Mouse (Mus musculus) left cerebral cortex, postnatal 10 days (tissue): ENCODE results near the gene Tlr8. TPM values are rescaled to one million over a fixed set of nuclear protein-coding genes. Genes with fewer than 3 reads are reported as not detected.
"Not testable (repeated sequence)": the region's sequence is repeated elsewhere in the genome, so short reads cannot be mapped to it uniquely, and the experiment has no call there.

ENCODE experiments used
- DNase-seq, 2 experiments: peaks; one replicate each; pipeline ENCODE4 v3.0.0; 2021 to 2022; ENCODE audit warnings: low spot score in 2 of 2, mixed read lengths in 1 of 2; ENCODE audit errors: extremely low spot score in 1 of 2
- intact Hi-C: fragments of 180-260 bp; cut with DNase I; formaldehyde crosslinking; loops from one replicate; pipeline ENCODE4 v1.15.1; 2025
- total RNA-seq, 2 experiments: library from RNA; stranded (reverse); gene quantifications; 2 replicates each; pipeline ENCODE4 v1.2.3; 2021

The Tlr8 gene
- total RNA-seq: under 1 TPM; 0.26 to 0.51 TPM

DNA sequence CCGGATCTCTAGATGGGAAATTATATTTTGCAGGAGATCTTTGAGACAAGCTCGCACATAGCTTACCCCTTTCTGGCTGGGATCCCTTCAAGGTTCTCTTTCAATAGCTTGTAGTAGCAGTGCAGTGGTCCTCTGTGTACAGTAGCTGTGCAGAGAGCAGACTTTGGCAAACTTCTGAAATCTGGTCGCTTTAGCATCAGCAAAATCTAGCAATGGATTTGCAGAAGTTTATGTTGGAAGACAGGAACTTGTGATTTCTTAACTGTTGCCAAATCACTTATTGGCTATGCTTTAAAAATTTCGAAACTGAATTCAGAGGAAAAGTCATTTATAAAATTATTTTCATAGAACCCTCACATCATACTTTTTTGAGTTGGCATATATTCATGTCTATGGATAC lies at the start of gene Tlr8:
Gene Tlr8, minus strand, starts transcription at position 244 of the 400 bp plus-strand sequence.
- DNase-seq: no peak
- intact Hi-C loops: no loop called here

DNA sequence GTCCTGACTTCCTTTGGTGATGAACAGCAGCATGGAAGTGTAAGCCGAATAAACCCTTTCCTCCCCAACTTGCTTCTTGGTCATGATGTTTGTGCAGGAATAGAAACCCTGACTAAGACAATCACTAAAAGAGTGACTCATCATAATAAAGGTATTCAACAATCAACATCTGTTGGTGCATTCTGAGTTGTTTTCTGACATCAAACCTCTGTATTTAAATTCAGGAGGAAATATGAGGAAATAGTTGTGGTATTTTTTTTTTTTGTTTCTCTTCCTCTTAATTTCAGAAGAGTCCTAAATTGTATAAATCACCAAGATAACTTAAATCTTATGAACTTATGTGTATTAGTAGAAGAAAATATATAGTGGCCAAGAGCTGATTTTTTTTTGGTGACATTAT lies 37.9 kb upstream of the Tlr8 start:
- intact Hi-C loops, DNase-seq: not testable (repeated sequence)

- DNase-seq: peak; percentile 50 to 56
- intact Hi-C loops: loop anchor here (10.0 kb wide), 1 partner anchor 1658 kb away; no protein-coding TSS in a partner anchor
Observed at GRCm38 (mm10) chrX:167276953-167277352, 12.8 kb upstream of the Tlr8 start.

GRCm38 (mm10) chrX:167276551-167276950 lies 12.4 kb upstream of the Tlr8 start:
- no peak for DNase-seq
- intact Hi-C loops: loop anchor here (10.0 kb wide), 1 partner anchor 1658 kb away; no protein-coding TSS in a partner anchor

- DNase-seq: no peak
- intact Hi-C loops: no loop called here
Observed at GRCm38 (mm10) chrX:167263530-167263929, 599 bp downstream of the Tlr8 start.

DNA sequence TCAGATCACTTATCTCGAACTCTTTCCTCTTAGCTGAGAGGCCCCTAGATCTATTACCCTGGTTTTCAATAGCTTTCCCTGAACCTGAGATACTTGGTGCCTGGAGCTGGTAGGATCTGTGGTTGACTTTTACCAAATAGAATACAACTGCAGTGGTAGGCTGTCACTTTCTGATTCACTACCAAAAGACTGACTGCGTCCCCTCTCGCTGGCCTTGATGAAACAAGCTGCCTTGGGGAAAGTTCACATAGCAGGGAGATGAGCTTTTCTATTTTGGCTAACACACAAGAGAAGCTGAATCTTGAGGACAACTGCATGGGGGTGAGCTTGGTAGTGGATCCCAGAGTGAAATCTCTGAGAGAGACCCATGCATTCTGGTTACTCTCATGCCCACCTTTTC lies 22.4 kb downstream of the Tlr8 start:
- intact Hi-C loops: no loop called here
- DNase-seq: no peak

DNA sequence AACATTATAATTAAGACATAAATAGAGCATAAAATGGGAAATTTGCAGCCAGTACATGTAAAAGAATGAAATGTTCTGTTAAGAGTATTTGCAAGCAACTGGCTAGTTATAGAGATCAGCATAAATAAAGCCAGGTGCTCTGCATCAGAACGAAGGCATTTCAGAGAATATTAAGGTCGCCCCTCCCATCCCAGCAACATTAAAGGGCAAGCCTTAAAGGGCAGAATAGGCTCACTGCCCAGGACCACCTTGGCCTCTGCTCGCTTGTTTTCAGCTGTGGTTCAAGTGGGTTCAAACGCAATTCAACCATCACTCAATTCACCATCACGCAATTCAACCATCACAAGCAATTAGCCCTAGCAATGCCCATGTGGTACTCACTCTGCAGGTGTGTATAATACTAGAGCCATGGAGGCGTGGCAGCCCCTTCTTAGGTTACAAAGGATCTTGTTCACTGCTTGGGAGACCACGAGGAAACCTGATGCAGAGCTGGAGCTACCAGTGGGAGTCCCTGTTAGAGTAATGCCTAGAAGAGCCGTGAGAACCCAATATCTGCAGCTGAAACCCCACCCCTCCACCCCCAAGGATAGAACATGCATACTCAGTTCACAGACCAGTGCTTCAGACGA lies 24.7 kb downstream of the Tlr8 start:
- no peak for DNase-seq
- intact Hi-C loops: loop anchor here (10.0 kb wide), 1 partner anchor 1075 kb away; no protein-coding TSS in a partner anchor

GRCm38 (mm10) chrX:167233104-167233687 lies 30.9 kb downstream of the Tlr8 start:
- DNase-seq: peak in 1 of 2 experiments; percentile 65
- intact Hi-C loops: loop anchor here (2.0 to 10.0 kb wide), 2 partner anchors 572 to 1068 kb away; no protein-coding TSS in a partner anchor

GRCm38 (mm10) chrX:167231150-167231549 lies 33.0 kb downstream of the Tlr8 start:
- intact Hi-C loops: loop anchor here (10.0 kb wide), 1 partner anchor 1066 kb away; no protein-coding TSS in a partner anchor
- DNase-seq: no peak

DNA sequence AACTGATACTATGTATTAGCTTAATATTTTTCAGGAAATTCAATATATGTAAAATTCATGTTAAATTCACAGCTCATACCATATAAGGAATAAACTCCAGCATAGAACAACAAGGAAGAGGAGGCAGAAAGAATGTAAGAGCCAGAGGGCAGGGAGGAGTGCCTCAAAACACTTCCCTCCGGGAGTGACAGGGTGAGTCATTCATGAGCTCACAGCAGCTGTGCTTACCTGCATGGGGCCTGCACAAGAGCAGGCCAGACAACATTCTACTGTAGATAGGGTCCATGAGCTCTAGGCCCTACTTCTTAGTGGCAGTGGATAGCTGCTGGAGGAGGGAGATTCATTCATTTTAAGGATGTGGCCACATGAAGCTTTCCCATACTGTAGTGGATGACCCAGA lies 34.3 kb downstream of the Tlr8 start:
- DNase-seq: no peak
- intact Hi-C loops: loop anchor here (10.0 kb wide), 1 partner anchor 1065 kb away; no protein-coding TSS in a partner anchor

- intact Hi-C loops: no loop called here
- DNase-seq: peak in 1 of 2 experiments; percentile 51
Observed at GRCm38 (mm10) chrX:167229206-167229605, 34.9 kb downstream of the Tlr8 start.

DNA sequence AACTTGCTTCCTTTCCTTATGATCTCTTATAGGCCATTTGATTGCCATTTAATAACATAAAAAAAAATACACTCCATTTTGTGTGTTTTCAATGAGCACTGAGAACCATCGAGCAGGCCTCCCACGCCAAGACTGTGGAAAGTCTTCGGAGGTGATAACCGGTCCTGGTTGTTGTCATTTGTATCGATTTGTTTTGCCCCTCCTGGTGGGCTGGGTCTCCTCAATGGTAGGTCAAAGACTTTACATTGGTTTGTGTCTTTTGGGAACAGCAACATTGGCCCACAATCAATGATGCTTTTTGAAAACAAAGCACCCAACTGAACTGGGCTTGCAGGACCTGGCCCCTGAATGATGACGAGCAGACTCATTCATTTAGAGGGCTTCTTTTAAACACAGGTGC lies 36.4 kb downstream of the Tlr8 start:
- DNase-seq: no peak
- intact Hi-C loops: no loop called here

- intact Hi-C loops: no loop called here
Observed at GRCm38 (mm10) chrX:167227138-167227537, 37.0 kb downstream of the Tlr8 start.

DNA sequence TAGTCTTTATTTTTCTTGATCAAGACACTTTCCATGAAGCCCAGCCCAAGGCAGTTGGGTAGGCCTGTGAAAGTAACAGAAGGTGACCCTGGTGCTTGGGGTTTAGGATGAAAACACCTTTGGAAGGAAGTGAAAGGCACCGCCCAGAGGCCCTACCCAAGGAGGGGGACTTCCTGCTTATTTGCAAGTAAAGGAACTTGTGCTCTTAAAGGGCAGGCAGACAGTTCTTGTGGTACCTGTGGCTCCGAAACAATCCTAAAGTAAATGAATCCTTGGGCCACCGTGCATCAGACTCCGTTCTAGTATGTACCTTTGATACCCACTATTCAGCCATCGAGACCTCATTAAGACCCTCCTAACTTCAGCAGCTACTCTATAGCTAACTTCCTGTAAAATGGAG lies 37.6 kb downstream of the Tlr8 start:
- intact Hi-C loops: no loop called here
- no peak for DNase-seq

More at GRCm38 (mm10) chrX:167227138-167227537, 37.0 kb downstream of the Tlr8 start:
- DNase-seq: no peak

DNA sequence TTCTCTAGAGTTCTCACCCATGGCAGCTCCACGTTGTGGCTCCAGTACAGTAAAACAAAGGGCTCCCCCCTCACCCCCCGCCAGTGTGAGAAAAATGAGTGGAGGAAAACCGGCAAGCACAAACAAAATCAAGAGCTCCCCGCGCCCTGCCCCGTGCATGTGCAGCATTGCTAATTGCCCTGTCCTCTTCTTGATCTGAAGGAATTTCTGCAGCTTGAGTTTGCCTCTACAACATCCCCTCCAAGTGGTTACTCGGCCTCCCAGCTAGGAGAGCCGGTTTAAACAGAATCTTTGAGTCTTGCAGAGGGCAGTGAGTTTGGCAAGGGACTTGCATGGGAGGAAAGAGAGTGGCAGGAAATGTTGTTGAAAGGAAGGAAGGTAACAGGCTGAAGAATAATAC lies 51.4 kb downstream of the Tlr8 start:
- intact Hi-C loops: loop anchor here (5.0 kb wide), 1 partner anchor 550 kb away; no protein-coding TSS in a partner anchor
- DNase-seq: peak in 1 of 2 experiments; percentile 50

- no peak for DNase-seq
- intact Hi-C loops: loop anchor here (5.0 kb wide), 1 partner anchor 550 kb away; no protein-coding TSS in a partner anchor
Observed at GRCm38 (mm10) chrX:167211871-167212555, 52.1 kb downstream of the Tlr8 start.

GRCm38 (mm10) chrX:167210319-167210728 lies 53.8 kb downstream of the Tlr8 start:
- intact Hi-C loops: loop anchor here (5.0 kb wide), 1 partner anchor 548 kb away; no protein-coding TSS in a partner anchor
- no peak for DNase-seq

DNA sequence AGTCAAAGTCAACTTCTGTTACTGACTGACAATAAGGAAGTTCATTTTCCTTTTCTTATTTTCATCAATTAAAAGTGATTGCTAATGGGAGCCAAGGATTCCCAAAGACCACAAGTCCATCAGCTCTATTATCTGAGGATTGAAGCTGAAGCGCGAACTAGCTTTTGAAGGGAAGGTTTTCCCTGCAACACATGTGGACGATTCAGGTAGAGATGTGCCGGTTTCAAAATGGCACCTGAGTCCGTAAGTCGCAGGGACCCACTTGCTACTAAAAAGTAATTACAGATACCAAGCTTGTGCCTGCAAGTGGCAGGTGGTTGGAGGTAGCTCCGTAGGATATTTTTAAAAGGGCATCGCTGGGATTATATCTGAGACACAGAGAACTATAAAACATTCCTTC lies 54.3 kb downstream of the Tlr8 start:
- intact Hi-C loops: loop anchor here (5.0 kb wide), 2 partner anchors 103 to 548 kb away; no protein-coding TSS in a partner anchor
- DNase-seq: no peak
